Mouse (Mus musculus): ENCODE measurements around the gene Phlda3.

DNA sequence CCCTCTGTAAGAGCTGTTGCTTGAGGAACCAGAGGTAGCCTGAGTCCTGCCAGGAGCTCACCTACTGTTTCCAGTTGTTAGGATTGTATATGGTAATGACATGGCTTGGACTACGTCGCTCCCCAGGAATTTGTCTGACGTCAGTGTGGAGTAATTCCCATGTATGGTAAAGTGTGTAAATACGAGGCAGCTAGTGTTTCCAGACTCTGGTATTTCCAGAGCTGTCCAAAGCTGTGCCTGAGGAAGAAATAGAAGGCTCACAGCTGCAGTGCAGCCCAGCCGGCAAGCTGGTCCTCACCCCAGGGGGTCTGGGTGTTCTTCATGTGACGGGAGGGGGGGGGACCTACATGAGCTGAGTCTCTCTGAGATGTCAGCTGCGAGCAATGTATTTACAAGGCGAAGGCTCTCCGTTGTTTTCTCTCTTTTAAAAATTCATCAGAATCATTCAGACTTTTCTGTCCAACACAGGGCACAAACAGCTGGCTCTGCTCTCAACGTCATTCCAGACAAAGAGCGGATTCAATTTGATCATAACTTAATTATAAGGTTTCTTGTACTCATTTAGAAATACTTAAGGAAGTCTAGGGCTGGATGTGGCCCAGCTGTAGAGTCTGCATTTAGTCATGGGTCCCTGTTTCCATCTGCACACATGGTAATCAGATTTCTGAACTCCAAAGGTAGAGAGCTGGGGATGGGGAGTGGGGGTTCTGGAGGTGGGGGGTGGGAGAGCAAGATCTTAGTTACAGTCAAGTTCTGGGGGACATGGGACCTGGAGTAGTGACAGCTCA lies 33.8 kb upstream of the Phlda3 start:
- TF ChIP-seq CTCF (conservative IDR thresholded peaks at IDR 0.05; ENCODE audit: insufficient read depth, insufficient read length, low read depth, low read length) (no peak), POLR2A (IDR thresholded peaks at IDR 0.05; ENCODE audit: low read depth, low read length) (no peak)

Measured in kidney, adult 2 months (tissue).